Mouse (Mus musculus) spleen, adult 2 months (tissue): ENCODE results near the gene Ubald2.

Experiments used
- CTCF ChIP-seq: fragments of 200-500 bp; IDR thresholded peaks from 2 replicates; pipeline ENCODE4 v1.5.1; 2011; ENCODE audit warnings: mild to moderate bottlenecking, inconsistent platforms; ENCODE audit not compliant: insufficient read depth, insufficient read length, insufficient replicate concordance; ENCODE audit errors: extremely low read depth
- POLR2A ChIP-seq: fragments of 200-500 bp; IDR thresholded peaks from 2 replicates; pipeline ENCODE4 v1.6.1; 2011; ENCODE audit warnings: low read depth, low read length, inconsistent platforms

- no peak for TF ChIP-seq CTCF
- TF ChIP-seq POLR2A, result no peak
These were observed 35.6 kb upstream of the Ubald2 start for GRCm38 (mm10) chr11:116398348-116398677.
